Mouse (Mus musculus) lung, adult 10 weeks (tissue): ENCODE results near the gene Nap1l1. TPM values are rescaled to one million over a fixed set of nuclear protein-coding genes. Genes with fewer than 3 reads are reported as not detected.

Experiments
- polyA plus RNA-seq: library from polyadenylated mRNA; stranded (reverse); fragments of 350-450 nt; fragmentation: Illumina TruSeq; extraction: RNeasy Lipid Tissue Mini Kit (QIAGEN cat#74804); gene quantifications from one replicate; pipeline ENCODE4 v1.2.3, GENCODE M21; 2014; ENCODE audit warnings: low read depth, low replicate concordance; ENCODE audit not compliant: insufficient read depth

Nap1l1 gene
- polyA plus RNA-seq = 168 TPM

GRCm38 (mm10) chr10:111472686-111473510, at the start of gene Nap1l1:
Gene Nap1l1 (plus strand): TSS chr10:111473223.

DNA sequence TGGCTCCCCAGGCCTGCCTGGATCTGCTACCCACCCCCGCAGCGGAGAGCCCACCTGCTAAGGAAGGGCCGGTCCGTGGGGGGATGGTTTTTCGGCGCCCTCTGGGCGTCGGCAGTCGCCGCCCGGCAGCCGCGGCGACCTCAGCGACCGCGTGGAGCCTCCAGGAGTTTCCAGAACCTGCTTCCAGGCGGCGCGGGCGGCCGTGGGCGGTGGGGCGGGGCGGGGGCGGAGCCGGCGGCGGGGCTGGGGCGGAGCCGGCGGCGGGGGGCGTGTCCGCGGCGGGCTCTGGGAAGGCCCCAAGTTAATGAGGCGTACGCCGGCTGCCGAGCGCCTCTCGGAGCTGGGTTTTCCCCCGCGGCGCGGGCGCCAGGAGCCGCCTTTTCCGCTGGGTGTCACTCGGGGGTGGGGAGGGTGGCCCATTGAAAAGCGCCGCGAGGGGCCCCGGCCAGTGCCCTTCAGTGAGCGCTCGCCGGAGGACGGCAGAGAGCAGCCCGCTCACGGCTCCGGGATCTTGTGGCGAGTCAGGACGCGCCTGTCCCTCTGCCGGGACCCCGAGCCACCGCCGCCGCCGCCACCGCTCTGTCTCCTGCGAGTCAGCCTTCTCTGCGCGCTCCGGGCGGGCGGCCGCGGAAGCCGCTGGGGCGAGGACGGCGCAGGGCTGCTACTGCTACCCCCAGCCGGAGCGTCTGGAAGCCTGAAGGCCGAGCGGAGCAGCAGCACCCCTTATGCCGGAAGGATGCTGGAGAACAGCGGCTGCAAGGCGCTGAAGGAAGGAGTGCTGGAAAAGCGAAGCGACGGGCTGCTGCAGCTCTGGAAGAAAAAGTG, 33.3 kb downstream of the Nap1l1 start, which contains the start of gene Phlda1:
Gene Phlda1, plus strand, starts transcription at position 186 of the 825 bp plus-strand sequence.

Other genes starting within 250 kb of the Nap1l1 start
- gene Bbs10, start 174.5 kb upstream of the Nap1l1 start, polyA plus RNA-seq = 1.9 TPM
- gene Phlda1, start 33.1 kb downstream of the Nap1l1 start, polyA plus RNA-seq = 27.2 TPM